Mouse (Mus musculus): ENCODE data around the gene Gas1.

Gas1 gene

GRCm38 (mm10) chr13:60177106-60177796 is at the start of gene Gas1:
Gene Gas1, minus strand, starts transcription at chr13:60177365.
- peak; percentile 75 to 77 for DNase-seq

- DNase-seq, result peak in 1 of 2 experiments; percentile 4
Measured at GRCm38 (mm10) chr13:60226251-60226836, 49.2 kb upstream of the Gas1 start.

- peak; percentile 1 to 14 for DNase-seq
Measured at GRCm38 (mm10) chr13:60225736-60226135, 48.6 kb upstream of the Gas1 start.

GRCm38 (mm10) chr13:60225276-60225675 is 48.1 kb upstream of the Gas1 start:
- no peak for DNase-seq

GRCm38 (mm10) chr13:60223797-60224196 is 46.6 kb upstream of the Gas1 start:
- no peak for DNase-seq

- no peak for DNase-seq
Measured at GRCm38 (mm10) chr13:60222336-60222735, 45.2 kb upstream of the Gas1 start.

GRCm38 (mm10) chr13:60213896-60214295 is 36.7 kb upstream of the Gas1 start:
- DNase-seq, result no peak

- no peak for DNase-seq
Measured at GRCm38 (mm10) chr13:60207135-60207601, 30.0 kb upstream of the Gas1 start.

- DNase-seq, result no peak
Measured at GRCm38 (mm10) chr13:60204746-60205145, 27.6 kb upstream of the Gas1 start.

GRCm38 (mm10) chr13:60193273-60193672 is 16.1 kb upstream of the Gas1 start:
- DNase-seq, result no peak

GRCm38 (mm10) chr13:60189923-60190322 is 12.8 kb upstream of the Gas1 start:
- no peak for DNase-seq

GRCm38 (mm10) chr13:60188952-60189351 is 11.8 kb upstream of the Gas1 start:
- DNase-seq, result no peak

- no peak for DNase-seq
Measured at GRCm38 (mm10) chr13:60187276-60187675, 10.1 kb upstream of the Gas1 start.

- DNase-seq, result no peak
Measured at GRCm38 (mm10) chr13:60182346-60182745, 5.2 kb upstream of the Gas1 start.

- no peak for DNase-seq
Measured at GRCm38 (mm10) chr13:60179641-60180040, 2.5 kb upstream of the Gas1 start.

GRCm38 (mm10) chr13:60178416-60178815 is 1.3 kb upstream of the Gas1 start:
- peak; percentile 84 to 85 for DNase-seq

- no peak for DNase-seq
Measured at GRCm38 (mm10) chr13:60177797-60178110, 589 bp upstream of the Gas1 start.

- no peak for DNase-seq
Measured at GRCm38 (mm10) chr13:60176776-60177105, 424 bp downstream of the Gas1 start.

GRCm38 (mm10) chr13:60176136-60176775 is 909 bp downstream of the Gas1 start:
- peak in 1 of 2 experiments; percentile 17 for DNase-seq

GRCm38 (mm10) chr13:60175490-60176135 is 1.6 kb downstream of the Gas1 start:
- no peak for DNase-seq

GRCm38 (mm10) chr13:60174953-60175352 is 2.2 kb downstream of the Gas1 start:
- no peak for DNase-seq

GRCm38 (mm10) chr13:60173591-60174524 is 3.3 kb downstream of the Gas1 start:
- DNase-seq, result peak; percentile 54 to 67

- DNase-seq, result no peak
Measured at GRCm38 (mm10) chr13:60173186-60173585, 4.0 kb downstream of the Gas1 start.
